Mouse (Mus musculus): ENCODE results near the gene Ino80b. TPM values are rescaled to one million over a fixed set of nuclear protein-coding genes. Genes with fewer than 3 reads are reported as not detected.

Gene Ino80b
- polyA plus RNA-seq, 1 experiment from 2014 or later = 8.5 TPM

- no peak overlapping the region for H3K4me3 ChIP-seq (ENCODE audit: low read depth, low read length)
- ATAC-seq = no peak
Measured at GRCm38 (mm10) chr6:83145209-83145608, 20.0 kb upstream of the Ino80b start.

DNA sequence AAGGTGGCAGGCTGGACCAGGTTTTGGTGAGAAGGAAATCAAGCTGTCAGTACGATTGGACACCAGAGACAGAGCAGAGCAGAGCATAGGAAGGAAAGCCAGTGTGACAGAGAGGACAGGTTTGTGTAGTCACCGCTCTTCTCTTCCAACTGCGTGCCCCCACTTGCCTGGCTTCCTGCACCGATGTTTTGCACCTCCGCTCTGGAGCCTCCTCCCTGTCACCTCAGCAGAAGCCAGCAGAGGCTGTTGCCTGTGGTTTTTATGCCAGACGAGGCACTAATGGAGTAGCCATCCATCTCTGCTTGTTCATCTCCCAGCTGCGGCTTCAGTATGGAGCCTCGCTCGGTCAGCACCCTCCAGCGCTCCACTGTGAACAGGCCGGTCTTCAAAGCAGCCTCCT is 17.7 kb upstream of the Ino80b start:
- H3K9ac ChIP-seq (ENCODE audit: low read depth, low read length) = no peak overlapping the region
- H3K27ac ChIP-seq (ENCODE audit: low read depth, low read length) = no peak overlapping the region
- H3K4me1 ChIP-seq (replicated peaks; ENCODE audit: control insufficient read depth, insufficient read depth, low read length) = peaks cover 6% of the 10 kb centered on the region; the same call in 1 of the 2 replicates
- ATAC-seq = no peak
- 68% methylated on average over 11 of the region's 11 CpGs for WGBS
- no peaks in the 10 kb centered on the region for H3K9me3 ChIP-seq (ENCODE audit: control insufficient read depth)
- no peak for TF ChIP-seq CTCF (IDR thresholded peaks at IDR 0.05; ENCODE audit: low read depth)
- peaks cover 15% of the 10 kb centered on the region; the same call in 1 of the 2 replicates for H3K36me3 ChIP-seq (ENCODE audit: control insufficient read depth, insufficient read depth)
- H3K4me3 ChIP-seq (ENCODE audit: low read depth, low read length) = no peak overlapping the region
- no peaks in the 10 kb centered on the region for H3K27me3 ChIP-seq (replicated peaks; ENCODE audit: control insufficient read depth, insufficient read depth, low read length)
- no peak overlapping the region for H3K4me2 ChIP-seq (replicated peaks; ENCODE audit: low read depth)

More at GRCm38 (mm10) chr6:83145209-83145608, 20.0 kb upstream of the Ino80b start:
- H3K9me3 ChIP-seq (ENCODE audit: control insufficient read depth) = no peaks in the 10 kb centered on the region
- no peak overlapping the region for H3K4me2 ChIP-seq (replicated peaks; ENCODE audit: low read depth)
- TF ChIP-seq CTCF (IDR thresholded peaks at IDR 0.05; ENCODE audit: low read depth) = no peak
- 48% methylated on average over 2 of the region's 2 CpGs for WGBS
- no peak overlapping the region for H3K27ac ChIP-seq (ENCODE audit: low read depth, low read length)
- peaks cover 6% of the 10 kb centered on the region; the same call in 1 of the 2 replicates for H3K4me1 ChIP-seq (replicated peaks; ENCODE audit: control insufficient read depth, insufficient read depth, low read length)
- peaks cover 36% of the 10 kb centered on the region for H3K36me3 ChIP-seq (ENCODE audit: control insufficient read depth, insufficient read depth)
- H3K27me3 ChIP-seq (replicated peaks; ENCODE audit: control insufficient read depth, insufficient read depth, low read length) = no peaks in the 10 kb centered on the region
- H3K9ac ChIP-seq (ENCODE audit: low read depth, low read length) = no peak overlapping the region

- TF ChIP-seq CTCF (IDR thresholded peaks at IDR 0.05; ENCODE audit: low read depth) = no peak
- Histone ChIP-seq H3K4me3 (ENCODE audit: low read depth, low read length) (peak overlapping the region; percentile 17; the same call in 1 of the 2 replicates), H3K9me3 (ENCODE audit: control insufficient read depth) (no peaks in the 10 kb centered on the region), H3K27ac (ENCODE audit: low read depth, low read length) (no peak overlapping the region), H3K9ac (ENCODE audit: low read depth, low read length) (peak overlapping the region; percentile 34; the same call in 1 of the 2 replicates), H3K36me3 (ENCODE audit: control insufficient read depth, insufficient read depth) (peaks cover 8% of the 10 kb centered on the region; the same call in 1 of the 2 replicates), H3K4me2 (replicated peaks; ENCODE audit: low read depth) (peak overlapping the region; percentile 52), H3K4me1 (replicated peaks; ENCODE audit: control insufficient read depth, insufficient read depth, low read length) (peaks cover 6% of the 10 kb centered on the region; the same call in 1 of the 2 replicates), H3K27me3 (replicated peaks; ENCODE audit: control insufficient read depth, insufficient read depth, low read length) (no peaks in the 10 kb centered on the region)
- ATAC-seq = no peak
- WGBS = 17% methylated on average over 40 of the region's 41 CpGs
Measured at GRCm38 (mm10) chr6:83142211-83142731, 17.0 kb upstream of the Ino80b start.

DNA sequence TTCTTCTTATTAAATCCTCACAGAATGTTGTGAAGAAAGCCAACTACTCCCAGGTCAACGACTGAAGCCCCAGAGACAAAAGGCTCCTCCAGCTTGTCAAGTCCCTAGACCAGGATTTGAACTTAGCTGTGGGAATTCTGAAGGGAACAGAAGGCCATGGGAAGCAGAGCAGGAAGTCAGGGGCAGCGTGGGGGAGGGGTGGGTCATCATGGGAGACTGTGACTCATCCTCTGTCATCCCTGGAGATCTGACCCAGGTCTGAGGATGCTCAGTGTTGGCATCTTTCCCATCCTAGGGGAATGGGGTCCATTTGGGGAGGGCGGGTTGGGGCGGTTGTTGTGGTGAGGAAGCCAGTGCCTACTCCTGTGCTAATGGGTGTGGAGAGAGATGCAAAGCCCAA is 16.4 kb upstream of the Ino80b start:
- peaks cover 3% of the 10 kb centered on the region; the same call in 1 of the 2 replicates for H3K36me3 ChIP-seq (ENCODE audit: control insufficient read depth, insufficient read depth)
- H3K9ac ChIP-seq (ENCODE audit: low read depth, low read length) = 0 out of 2 replicates have a peak overlapping the region, but pooled peaks have one; percentile 34
- H3K4me1 ChIP-seq (replicated peaks; ENCODE audit: control insufficient read depth, insufficient read depth, low read length) = peaks cover 6% of the 10 kb centered on the region; the same call in 1 of the 2 replicates
- H3K27me3 ChIP-seq (replicated peaks; ENCODE audit: control insufficient read depth, insufficient read depth, low read length) = no peaks in the 10 kb centered on the region
- peak overlapping the region; percentile 52; the same call in 1 of the 2 replicates for H3K4me2 ChIP-seq (replicated peaks; ENCODE audit: low read depth)
- WGBS = 48% methylated on average over 4 of the region's 4 CpGs
- H3K9me3 ChIP-seq (ENCODE audit: control insufficient read depth) = no peaks in the 10 kb centered on the region
- H3K4me3 ChIP-seq (ENCODE audit: low read depth, low read length) = no peak overlapping the region
- no peak for ATAC-seq
- H3K27ac ChIP-seq (ENCODE audit: low read depth, low read length) = no peak overlapping the region
- no peak for TF ChIP-seq CTCF (IDR thresholded peaks at IDR 0.05; ENCODE audit: low read depth)

- 89% methylated on average over 8 of the region's 8 CpGs for WGBS
- no peaks in the 10 kb centered on the region for H3K27me3 ChIP-seq (replicated peaks; ENCODE audit: control insufficient read depth, insufficient read depth, low read length)
- peaks cover 10% of the 10 kb centered on the region for H3K4me1 ChIP-seq (replicated peaks; ENCODE audit: control insufficient read depth, insufficient read depth, low read length)
- H3K4me2 ChIP-seq (replicated peaks; ENCODE audit: low read depth) = no peak overlapping the region
- no peaks in the 10 kb centered on the region for H3K9me3 ChIP-seq (ENCODE audit: control insufficient read depth)
- H3K9ac ChIP-seq (ENCODE audit: low read depth, low read length) = no peak overlapping the region
- no peak for TF ChIP-seq CTCF (IDR thresholded peaks at IDR 0.05; ENCODE audit: low read depth)
- H3K36me3 ChIP-seq (ENCODE audit: control insufficient read depth, insufficient read depth) = no peaks in the 10 kb centered on the region
- H3K4me3 ChIP-seq (ENCODE audit: low read depth, low read length) = no peak overlapping the region
- H3K27ac ChIP-seq (ENCODE audit: low read depth, low read length) = no peak overlapping the region
- ATAC-seq = no peak
Measured at GRCm38 (mm10) chr6:83140044-83140443, 14.8 kb upstream of the Ino80b start.

GRCm38 (mm10) chr6:83138056-83138455 is 12.8 kb upstream of the Ino80b start:
- Histone ChIP-seq H3K4me2 (replicated peaks; ENCODE audit: low read depth) (peak overlapping the region; percentile 87), H3K4me3 (ENCODE audit: low read depth, low read length) (peak overlapping the region; percentile 59), H3K36me3 (ENCODE audit: control insufficient read depth, insufficient read depth) (no peaks in the 10 kb centered on the region), H3K4me1 (replicated peaks; ENCODE audit: control insufficient read depth, insufficient read depth, low read length) (peaks cover 14% of the 10 kb centered on the region), H3K27me3 (replicated peaks; ENCODE audit: control insufficient read depth, insufficient read depth, low read length) (no peaks in the 10 kb centered on the region), H3K9ac (ENCODE audit: low read depth, low read length) (peak overlapping the region; percentile 79; the same call in 1 of the 2 replicates), H3K9me3 (ENCODE audit: control insufficient read depth) (no peaks in the 10 kb centered on the region), H3K27ac (ENCODE audit: low read depth, low read length) (peak overlapping the region; percentile 95)
- ATAC-seq = no peak
- 6% methylated on average over 11 of the region's 11 CpGs for WGBS
- TF ChIP-seq CTCF (IDR thresholded peaks at IDR 0.05; ENCODE audit: low read depth) = peak; percentile 42
